Mouse (Mus musculus) cerebellum, adult 11 months (tissue): ENCODE data around the gene Clrn3.
"Not testable (repeated sequence)": the region's sequence is repeated elsewhere in the genome, so short reads cannot be mapped to it uniquely, and the experiment has no call there.

Source experiments
- DNase-seq: peaks from one replicate; pipeline ENCODE4 v3.0.0; 2022

The Clrn3 gene

GRCm38 (mm10) chr7:135528515-135528914 lies at the start of gene Clrn3:
Clrn3 (minus strand) TSS chr7:135528654.
- no peak for DNase-seq

GRCm38 (mm10) chr7:135576329-135576728 lies 47.9 kb upstream of the Clrn3 start:
- DNase-seq, result no peak

GRCm38 (mm10) chr7:135575319-135576069 lies 47.0 kb upstream of the Clrn3 start:
- not testable (repeated sequence) for DNase-seq

- peak; percentile 66 for DNase-seq
Measured at GRCm38 (mm10) chr7:135571951-135572559, 43.6 kb upstream of the Clrn3 start.

- peak; percentile 80 for DNase-seq
Measured at GRCm38 (mm10) chr7:135571392-135571791, 42.9 kb upstream of the Clrn3 start.

GRCm38 (mm10) chr7:135568550-135568949 lies 40.1 kb upstream of the Clrn3 start:
- no peak for DNase-seq

- DNase-seq, result no peak
Measured at GRCm38 (mm10) chr7:135567582-135567981, 39.1 kb upstream of the Clrn3 start.

- DNase-seq, result no peak
Measured at GRCm38 (mm10) chr7:135566013-135566412, 37.6 kb upstream of the Clrn3 start.

- no peak for DNase-seq
Measured at GRCm38 (mm10) chr7:135564022-135564421, 35.6 kb upstream of the Clrn3 start.

GRCm38 (mm10) chr7:135560280-135560679 lies 31.8 kb upstream of the Clrn3 start:
- no peak for DNase-seq

- no peak for DNase-seq
Measured at GRCm38 (mm10) chr7:135556663-135557402, 28.4 kb upstream of the Clrn3 start.

- DNase-seq, result no peak
Measured at GRCm38 (mm10) chr7:135553550-135553949, 25.1 kb upstream of the Clrn3 start.

GRCm38 (mm10) chr7:135551547-135551946 lies 23.1 kb upstream of the Clrn3 start:
- no peak for DNase-seq

GRCm38 (mm10) chr7:135548434-135548833 lies 20.0 kb upstream of the Clrn3 start:
- no peak for DNase-seq

GRCm38 (mm10) chr7:135546530-135546929 lies 18.1 kb upstream of the Clrn3 start:
- DNase-seq, result no peak

- no peak for DNase-seq
Measured at GRCm38 (mm10) chr7:135545957-135546356, 17.5 kb upstream of the Clrn3 start.

- DNase-seq, result no peak
Measured at GRCm38 (mm10) chr7:135544321-135544720, 15.9 kb upstream of the Clrn3 start.

- DNase-seq, result no peak
Measured at GRCm38 (mm10) chr7:135543033-135543432, 14.6 kb upstream of the Clrn3 start.

- DNase-seq, result no peak
Measured at GRCm38 (mm10) chr7:135542235-135542634, 13.8 kb upstream of the Clrn3 start.

- no peak for DNase-seq
Measured at GRCm38 (mm10) chr7:135539429-135539828, 11.0 kb upstream of the Clrn3 start.

- DNase-seq, result peak; percentile 62
Measured at GRCm38 (mm10) chr7:135537948-135538741, 9.7 kb upstream of the Clrn3 start.

- peak; percentile 87 for DNase-seq
Measured at GRCm38 (mm10) chr7:135537341-135537901, 9.0 kb upstream of the Clrn3 start, which contains the start of gene Ptpre. Ptpre (plus strand) TSS chr7:135537481.
